Mouse (Mus musculus) embryo, embryonic 10.5 days (tissue): ENCODE data around the gene Sorcs1.

Experiments used
- DNase-seq: peaks from one replicate; pipeline ENCODE4 v3.0.0-alpha.2; 2015; ENCODE audit warnings: low spot score

Sorcs1 gene

DNA sequence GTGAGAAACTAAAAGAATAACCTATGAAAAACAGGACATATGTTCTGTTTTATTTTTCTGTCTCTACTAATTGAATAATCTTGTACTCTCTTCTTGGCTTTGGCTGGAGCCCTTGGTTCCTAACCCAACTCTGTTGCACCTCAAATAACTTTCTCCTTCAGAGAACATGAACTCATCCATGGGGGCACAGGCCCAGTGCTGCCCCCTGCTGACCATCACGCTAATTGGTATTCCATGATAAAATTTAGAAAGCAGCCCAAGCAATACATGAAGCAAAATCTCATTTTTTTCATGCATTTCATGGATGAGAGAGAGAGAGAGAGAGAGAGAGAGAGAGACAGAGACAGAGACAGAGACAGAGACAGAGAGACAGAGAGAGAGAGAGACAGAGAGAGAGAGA lies 255.5 kb downstream of the Sorcs1 start:
- no peak for DNase-seq

- no peak for DNase-seq
Observed at GRCm38 (mm10) chr19:50418962-50419720, 259.3 kb downstream of the Sorcs1 start.

- no peak for DNase-seq
Observed at GRCm38 (mm10) chr19:50410561-50410960, 267.9 kb downstream of the Sorcs1 start.

- DNase-seq, result no peak
Observed at GRCm38 (mm10) chr19:50398341-50398740, 280.1 kb downstream of the Sorcs1 start.

DNA sequence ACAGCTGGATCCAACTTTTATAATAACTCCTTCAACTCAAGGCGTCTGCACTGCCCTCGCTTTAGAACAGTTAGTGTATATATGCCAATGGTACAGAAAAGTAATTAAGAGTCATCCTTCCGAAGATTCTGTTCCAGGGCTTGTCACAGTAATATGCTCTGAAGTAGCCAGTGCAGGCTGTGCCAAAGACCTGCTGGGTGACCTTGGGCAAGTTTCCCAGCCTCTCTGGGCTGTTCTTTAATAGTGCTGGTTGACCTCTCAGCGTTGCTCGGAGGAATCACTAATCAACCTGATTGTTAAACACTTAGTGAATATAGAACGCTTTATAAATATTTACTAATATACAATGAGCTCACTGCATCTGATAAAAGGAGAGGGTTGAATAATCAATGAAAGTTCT lies 282.7 kb downstream of the Sorcs1 start:
- no peak for DNase-seq

- no peak for DNase-seq
Observed at GRCm38 (mm10) chr19:50394101-50394500, 284.3 kb downstream of the Sorcs1 start.

DNA sequence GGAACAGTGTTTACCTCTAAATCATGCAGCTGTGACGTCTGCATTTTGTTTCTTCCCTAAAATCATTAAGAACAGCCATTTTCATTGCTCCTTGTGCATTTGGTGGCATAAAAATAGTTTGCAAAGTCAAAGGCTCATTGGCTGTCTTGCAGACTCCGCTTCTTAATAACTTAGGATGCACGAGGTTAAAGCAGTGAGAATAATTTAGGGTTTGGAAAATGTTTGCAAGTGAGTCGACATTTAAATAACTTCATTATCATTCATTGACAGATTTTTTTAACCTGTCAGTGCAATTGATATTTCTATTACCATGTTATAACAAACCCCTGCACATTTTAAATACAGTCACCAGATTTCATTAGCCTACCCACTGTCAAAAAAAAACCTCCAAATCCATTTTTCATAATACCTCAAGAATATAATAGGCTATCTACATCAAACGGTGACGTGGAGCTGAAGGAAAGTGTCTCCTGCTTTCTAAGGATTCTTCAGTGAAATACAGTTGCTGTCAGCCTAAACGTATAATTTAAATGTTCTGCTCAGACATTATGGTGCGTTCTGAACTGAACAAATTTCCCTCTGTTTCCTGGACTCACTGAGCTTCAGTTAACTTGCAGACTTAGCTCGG lies 288.4 kb downstream of the Sorcs1 start:
- no peak for DNase-seq

- no peak for DNase-seq
Observed at GRCm38 (mm10) chr19:50378901-50379300, 299.5 kb downstream of the Sorcs1 start.

DNA sequence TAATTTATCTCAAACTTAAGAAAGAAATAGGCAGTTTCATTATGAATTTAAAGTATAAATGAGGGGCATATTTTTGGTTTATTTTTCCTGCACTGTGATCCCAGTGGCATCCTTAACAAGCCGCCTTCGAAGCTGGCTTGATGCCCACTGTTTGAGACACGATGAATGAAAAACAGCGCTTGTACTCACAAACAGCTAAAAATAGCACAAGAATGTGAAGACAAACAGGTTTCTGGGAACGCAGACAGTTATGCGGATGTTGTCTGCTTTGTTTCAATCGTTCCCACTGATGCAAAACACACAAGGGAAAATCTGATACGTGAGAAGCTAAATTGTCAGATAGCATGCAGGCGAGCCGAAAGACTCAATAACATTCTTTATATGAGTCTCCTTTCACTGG lies 303.7 kb downstream of the Sorcs1 start:
- no peak for DNase-seq

DNA sequence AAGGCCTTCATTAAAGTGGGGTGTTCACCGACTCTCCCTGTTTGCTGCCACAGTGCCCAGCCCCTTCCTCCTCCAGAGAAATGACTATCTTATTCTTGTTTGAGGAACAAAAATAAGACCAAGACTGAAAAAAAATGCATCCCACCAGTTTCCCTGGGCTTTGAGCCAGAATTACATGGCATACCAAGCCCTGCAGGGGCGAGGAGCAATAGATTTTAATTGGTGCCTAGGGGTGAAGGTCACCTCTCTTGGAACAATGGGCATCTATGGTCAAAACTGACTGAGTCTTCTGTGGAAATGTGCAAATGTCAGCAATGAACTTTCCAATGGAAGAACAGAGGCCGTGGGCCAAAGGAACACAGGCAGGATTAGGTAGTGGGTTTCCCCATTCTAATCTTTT lies 312.0 kb downstream of the Sorcs1 start:
- DNase-seq, result peak; percentile 28

- peak; percentile 71 for DNase-seq
Observed at GRCm38 (mm10) chr19:50362655-50363500, 315.6 kb downstream of the Sorcs1 start.

- DNase-seq, result peak; percentile 21
Observed at GRCm38 (mm10) chr19:50358561-50358960, 319.9 kb downstream of the Sorcs1 start.

DNA sequence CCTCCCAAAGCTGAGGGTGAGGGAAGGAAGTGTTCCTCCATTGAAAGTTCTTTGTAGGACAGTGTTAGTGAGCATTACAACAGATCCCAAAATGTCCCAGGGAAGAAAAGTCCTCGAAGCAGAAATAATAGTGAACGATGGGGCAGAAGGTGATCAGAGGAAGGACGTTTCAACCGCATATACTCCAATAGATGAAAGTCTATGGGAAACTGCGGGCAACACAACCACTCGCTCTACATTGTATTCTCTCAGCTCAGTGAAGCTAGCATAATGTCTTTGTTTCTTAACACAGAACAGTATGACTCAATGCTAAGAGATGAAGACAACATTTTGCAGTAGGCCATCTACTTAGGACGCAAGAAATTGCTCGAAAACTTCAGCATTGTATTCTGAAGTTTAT lies 339.2 kb downstream of the Sorcs1 start:
- no peak for DNase-seq

DNA sequence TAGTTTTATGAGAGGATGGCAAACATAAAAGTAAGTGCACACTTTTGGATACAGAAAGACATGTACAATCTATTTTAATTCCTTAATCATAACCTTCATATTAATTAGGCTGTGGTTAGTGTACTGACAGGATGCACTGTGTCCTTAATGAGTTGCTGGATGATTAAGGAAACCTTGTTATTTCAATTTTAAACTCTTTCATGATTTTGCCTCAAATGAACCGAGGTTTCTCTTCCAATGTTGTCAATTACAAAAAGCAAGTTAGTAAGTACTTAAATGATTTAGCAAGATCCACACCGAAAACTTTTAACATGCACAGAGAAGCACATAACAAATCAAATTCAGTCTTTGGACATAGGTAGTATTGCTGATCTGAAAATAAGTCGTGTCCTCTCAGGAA lies 341.7 kb downstream of the Sorcs1 start:
- no peak for DNase-seq

DNA sequence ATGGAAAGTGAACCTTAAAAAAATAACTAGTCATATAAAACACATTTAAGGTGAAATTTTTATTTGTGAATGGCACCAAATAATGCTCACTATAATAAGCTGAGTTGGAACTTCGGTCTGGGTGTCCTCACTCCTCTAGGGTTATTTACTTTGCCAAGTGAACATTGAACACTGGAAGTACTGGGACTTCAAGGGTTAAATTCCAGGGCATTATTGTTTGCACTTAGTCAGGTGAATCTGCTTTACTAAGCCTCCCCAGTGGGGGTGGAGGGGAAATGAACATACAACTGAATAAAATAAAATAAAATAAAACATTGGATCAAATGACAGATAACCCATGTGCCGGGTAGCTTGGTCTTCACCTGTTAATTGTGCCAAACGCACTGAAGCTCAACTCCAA lies 347.3 kb downstream of the Sorcs1 start:
- DNase-seq, result no peak

- no peak for DNase-seq
Observed at GRCm38 (mm10) chr19:50327804-50328203, 350.6 kb downstream of the Sorcs1 start.

GRCm38 (mm10) chr19:50326151-50326550 lies 352.3 kb downstream of the Sorcs1 start:
- DNase-seq, result no peak

GRCm38 (mm10) chr19:50325686-50326085 lies 352.8 kb downstream of the Sorcs1 start:
- no peak for DNase-seq

- DNase-seq, result no peak
Observed at GRCm38 (mm10) chr19:50307046-50307445, 371.4 kb downstream of the Sorcs1 start.

- no peak for DNase-seq
Observed at GRCm38 (mm10) chr19:50294205-50294604, 384.2 kb downstream of the Sorcs1 start.

DNA sequence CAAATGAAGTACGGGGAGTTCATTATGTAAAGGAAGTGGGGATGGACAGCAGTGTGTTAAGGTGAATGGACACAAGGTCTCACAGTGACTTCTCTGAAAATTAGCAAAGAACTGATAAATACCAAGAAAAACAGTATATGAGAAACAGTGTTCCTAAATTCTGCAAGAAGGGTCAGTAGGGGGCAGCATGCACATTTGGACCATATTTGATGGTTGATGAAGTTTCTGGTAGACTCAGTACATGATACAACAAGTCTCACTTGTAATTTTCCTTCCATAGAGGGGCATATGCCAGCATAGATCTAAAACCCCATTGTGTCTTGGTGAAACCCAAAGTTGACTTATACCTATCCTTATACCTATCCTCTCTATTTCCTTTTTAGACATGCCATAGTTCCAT lies 414.0 kb downstream of the Sorcs1 start:
- peak; percentile 76 for DNase-seq

DNA sequence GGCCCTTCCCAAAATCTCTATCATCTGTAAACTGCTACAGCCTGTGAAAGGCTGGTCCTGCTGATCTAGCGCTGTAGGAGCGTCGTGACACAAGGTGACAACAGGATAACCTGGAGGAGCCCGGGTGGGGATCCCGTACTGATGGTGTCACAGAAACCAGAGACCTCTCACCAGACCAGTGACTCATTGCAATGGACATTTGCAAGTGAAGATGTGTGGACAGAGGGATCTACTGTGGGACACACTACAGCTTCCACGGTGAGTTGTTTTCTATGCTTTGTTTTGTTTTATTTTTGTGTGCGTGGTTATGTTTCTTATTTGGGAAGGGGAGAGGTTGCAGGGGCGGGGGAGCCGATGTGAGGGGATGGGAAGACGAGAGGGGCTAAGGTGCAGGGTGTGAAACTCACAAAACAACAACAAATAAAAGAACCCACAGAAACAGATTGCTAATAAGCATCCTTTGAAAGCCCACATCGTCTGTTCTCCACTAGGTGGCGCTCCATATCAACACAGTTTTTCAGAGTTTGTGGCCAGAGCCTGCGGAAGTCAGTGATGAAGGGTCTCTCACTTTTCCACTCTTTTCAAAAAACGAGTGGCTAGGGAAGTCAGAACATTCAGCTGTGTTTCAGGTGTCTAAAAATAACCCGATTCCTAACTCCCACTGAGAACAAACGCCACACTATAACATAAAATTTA lies 419.6 kb downstream of the Sorcs1 start:
- DNase-seq, result peak; percentile 85
